In the genomic region with DNA sequence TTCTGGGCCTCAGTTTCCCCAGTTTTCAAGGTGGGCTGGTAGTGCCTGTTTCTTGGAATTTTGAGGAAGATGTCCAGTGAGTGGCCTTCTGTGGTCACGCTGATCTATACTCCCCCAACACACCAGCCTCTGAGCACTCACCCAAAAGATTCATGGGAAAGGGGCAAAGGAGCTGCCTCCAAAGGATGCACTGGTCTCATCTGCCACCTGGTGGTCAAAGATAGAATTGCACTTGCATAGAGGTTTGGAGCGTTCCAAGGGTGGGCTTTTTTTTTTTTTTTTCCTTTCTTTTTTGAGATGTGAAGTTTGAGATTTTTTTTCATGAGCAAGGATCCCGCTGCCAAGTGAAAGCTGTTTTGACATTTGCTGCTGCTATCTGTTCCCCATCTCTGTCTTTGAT, we compare ENCODE assay signal across 8 mouse cellular contexts. TPM values are rescaled to one million over a fixed set of nuclear protein-coding genes. Genes with fewer than 3 reads are reported as not detected.
DNase-seq lines count a peak whose midpoint lies in the region; ATAC-seq and TF ChIP-seq lines count a peak whose summit lies in the region.

No protein-coding gene starts in this region.

- no peaks in the 10 kb centered on the region for H3K36me3 ChIP-seq in heart, adult 2 months (ENCODE audit: control insufficient read depth, insufficient read depth, low read length)
- no peaks in the 10 kb centered on the region for H3K36me3 ChIP-seq in heart, embryonic 11.5 days (ENCODE audit: control insufficient read depth, insufficient read depth, low read length)
- H3K36me3 ChIP-seq in hindbrain, embryonic 11.5 days (ENCODE audit: control insufficient read depth, insufficient read depth, low read length): no peaks in the 10 kb centered on the region
- H3K36me3 ChIP-seq in midbrain, embryonic 14.5 days (ENCODE audit: control insufficient read depth, insufficient read depth, low read length): no peaks in the 10 kb centered on the region

- no peak; the same call in 1 of the 2 replicates for ATAC-seq in heart, embryonic 11.5 days (replicated peaks; ENCODE audit: insufficient number of reproducible peaks, low FRiP score, low TSS enrichment)
- ATAC-seq in hindbrain, embryonic 11.5 days (ENCODE audit: low FRiP score): no peak
- ATAC-seq in midbrain, embryonic 14.5 days (ENCODE audit: low FRiP score, low TSS enrichment): no peak

- no peak overlapping the region for H3K27ac ChIP-seq in heart, adult 2 months
- no peak overlapping the region for H3K27ac ChIP-seq in heart, embryonic 11.5 days (ENCODE audit: low read depth, low read length)
- H3K27ac ChIP-seq in hindbrain, embryonic 11.5 days (ENCODE audit: low read depth, low read length): no peak overlapping the region
- H3K27ac ChIP-seq in midbrain, embryonic 14.5 days (replicated peaks; ENCODE audit: low read depth, low read length): no peak overlapping the region

- H3K4me2 ChIP-seq in heart, embryonic 11.5 days: no peak overlapping the region
- no peak overlapping the region for H3K4me2 ChIP-seq in hindbrain, embryonic 11.5 days (replicated peaks; ENCODE audit: low read depth, low read length)
- no peak overlapping the region for H3K4me2 ChIP-seq in midbrain, embryonic 14.5 days (ENCODE audit: low read length)

- intact Hi-C loops in heart, adult 2 months (cut with DNase I): loop anchor here (1.0 to 5.0 kb wide), 4 partner anchors 21 to 391 kb away; no protein-coding TSS in a partner anchor
- intact Hi-C loops in left cerebral cortex, postnatal 14 days (cut with DNase I): loop anchor here (2.0 to 5.0 kb wide), 2 partner anchors 108 to 191 kb away; no protein-coding TSS in a partner anchor

- no peak for TF ChIP-seq POLR2A in heart, adult 2 months (IDR thresholded peaks at IDR 0.05; ENCODE audit: insufficient read depth, low read depth, low read length)

- WGBS in heart, adult 2 months: 1% methylated on average over 3 of the region's 3 CpGs
- WGBS in heart, embryonic 11.5 days (ENCODE audit: insufficient replicate concordance): 4% methylated on average over 3 of the region's 3 CpGs
- 4% methylated on average over 3 of the region's 3 CpGs for WGBS in hindbrain, embryonic 11.5 days
- 3% methylated on average over 3 of the region's 3 CpGs for WGBS in midbrain, embryonic 14.5 days

- TF ChIP-seq CTCF in heart, adult 2 months (IDR thresholded peaks at IDR 0.05): peak; percentile 97

- no peaks in the 10 kb centered on the region for H3K27me3 ChIP-seq in heart, adult 2 months (ENCODE audit: control insufficient read depth, insufficient read depth, low read length)
- H3K27me3 ChIP-seq in heart, embryonic 11.5 days (ENCODE audit: control insufficient read depth, insufficient read depth, low read length): no peaks in the 10 kb centered on the region; the same call in 1 of the 2 replicates
- H3K27me3 ChIP-seq in hindbrain, embryonic 11.5 days (ENCODE audit: control insufficient read depth, insufficient read depth, low read length): no peaks in the 10 kb centered on the region
- H3K27me3 ChIP-seq in midbrain, embryonic 14.5 days (ENCODE audit: control insufficient read depth, insufficient read depth, low read length): no peaks in the 10 kb centered on the region

- H3K4me1 ChIP-seq in heart, adult 2 months (ENCODE audit: control insufficient read depth, insufficient read depth, low read length): peaks cover 1% of the 10 kb centered on the region; the same call in 1 of the 2 replicates
- H3K4me1 ChIP-seq in heart, embryonic 11.5 days (ENCODE audit: control insufficient read depth, insufficient read depth, low read length): no peaks in the 10 kb centered on the region
- no peaks in the 10 kb centered on the region for H3K4me1 ChIP-seq in hindbrain, embryonic 11.5 days (replicated peaks; ENCODE audit: control insufficient read depth, insufficient read depth, low read length)
- H3K4me1 ChIP-seq in midbrain, embryonic 14.5 days (ENCODE audit: control insufficient read depth, insufficient read depth, low read length): no peaks in the 10 kb centered on the region

- no peak overlapping the region for H3K4me3 ChIP-seq in heart, adult 2 months
- no peak overlapping the region for H3K4me3 ChIP-seq in heart, embryonic 11.5 days (ENCODE audit: low read depth, low read length)
- no peak overlapping the region for H3K4me3 ChIP-seq in hindbrain, embryonic 11.5 days (ENCODE audit: low read depth, low read length)
- H3K4me3 ChIP-seq in midbrain, embryonic 14.5 days (replicated peaks; ENCODE audit: low read depth, low read length): no peak overlapping the region

- DNase-seq in heart, adult 2 months: peak; percentile 57 to 66
- peak; percentile 66 to 70 for DNase-seq in adrenal gland, adult 18-20 months (ENCODE audit: low spot score in 2 of 2)
- peak; percentile 92 for DNase-seq in embryo, embryonic 10.5 days (ENCODE audit: low spot score)
- peak; percentile 89 for DNase-seq in hindbrain, embryonic 11.5 days (ENCODE audit: low spot score)
- DNase-seq in left cerebral cortex, postnatal 14 days (ENCODE audit: low spot score in 2 of 2): peak; percentile 84 to 87
- DNase-seq in midbrain, embryonic 14.5 days: peak; percentile 93
- DNase-seq in spleen, postnatal 4 days (ENCODE audit: low spot score in 2 of 2): peak; percentile 69 to 87

- TF ChIP-seq EP300 in heart, adult 2 months (IDR thresholded peaks at IDR 0.05; ENCODE audit: insufficient read depth, low read depth, low read length): peak; percentile 85; the same call in 1 of the 2 replicates

- no peak overlapping the region for H3K9ac ChIP-seq in heart, adult 2 months (ENCODE audit: low read depth, low read length)
- no peak overlapping the region for H3K9ac ChIP-seq in heart, embryonic 11.5 days (ENCODE audit: low read depth, low read length)
- H3K9ac ChIP-seq in hindbrain, embryonic 11.5 days (ENCODE audit: low read depth, low read length): no peak overlapping the region
- H3K9ac ChIP-seq in midbrain, embryonic 14.5 days (replicated peaks; ENCODE audit: low read length): 0 out of 2 replicates have a peak overlapping the region, but pooled peaks have one; percentile 6

- no peaks in the 10 kb centered on the region for H3K79me2 ChIP-seq in heart, adult 2 months (replicated peaks; ENCODE audit: control insufficient read depth, insufficient read depth, low read length)

- no peaks in the 10 kb centered on the region for H3K9me3 ChIP-seq in heart, embryonic 11.5 days (replicated peaks; ENCODE audit: control insufficient read depth, low read length)
- no peaks in the 10 kb centered on the region for H3K9me3 ChIP-seq in hindbrain, embryonic 11.5 days (ENCODE audit: control insufficient read depth, low read length)
- H3K9me3 ChIP-seq in midbrain, embryonic 14.5 days (ENCODE audit: control insufficient read depth, low read length): no peaks in the 10 kb centered on the region

RNA-seq across cellular contexts. Expression of a gene that starts 10.8 kb away (rescaled TPM):
- under 1 TPM; 0.21 to 0.41 TPM for total RNA-seq in heart, adult 2 months (2021)
- 0.97 and 1.1 TPM in 2 replicates for polyA plus RNA-seq in heart, adult 2 months (2012; rRNA removed)
- 0.30 TPM in 1 of 2 replicates, not detected in the other for polyA plus RNA-seq in heart, embryonic 11.5 days (2014; fragmentation: Nextera tagmentation; extraction: Ambion mirVana)
- total RNA-seq in adrenal gland, adult 18-20 months (2021): 1 to 10 TPM in 1 of 2 experiments, under 1 TPM in 1; 0.33 to 1.1 TPM
- polyA plus RNA-seq in hindbrain, embryonic 11.5 days (2014; fragmentation: Nextera tagmentation; extraction: Ambion mirVana): 1.1 and 2.3 TPM in 2 replicates
- total RNA-seq in left cerebral cortex, postnatal 14 days (2021): 10 to 100 TPM; 44.8 to 49.1 TPM
- polyA plus RNA-seq in midbrain, embryonic 14.5 days (2014; fragmentation: Nextera tagmentation; extraction: Ambion mirVana): 4.3 and 4.9 TPM in 2 replicates

RNA-seq across cellular contexts. Expression of a gene that starts 28.9 kb away (rescaled TPM):
- total RNA-seq in heart, adult 2 months (2021): 10 to 100 TPM; 44.5 to 44.7 TPM
- polyA plus RNA-seq in heart, adult 2 months (2012; rRNA removed): 57.7 and 82.3 TPM in 2 replicates
- polyA plus RNA-seq in heart, embryonic 11.5 days (2014; fragmentation: Nextera tagmentation; extraction: Ambion mirVana): 37.4 and 46.4 TPM in 2 replicates
- 10 to 100 TPM; 46.9 to 62.8 TPM for total RNA-seq in adrenal gland, adult 18-20 months (2021)
- polyA plus RNA-seq in hindbrain, embryonic 11.5 days (2014; fragmentation: Nextera tagmentation; extraction: Ambion mirVana): 91.7 and 98.9 TPM in 2 replicates
- total RNA-seq in left cerebral cortex, postnatal 14 days (2021): 10 to 100 TPM; 50.4 to 51.0 TPM
- polyA plus RNA-seq in midbrain, embryonic 14.5 days (2014; fragmentation: Nextera tagmentation; extraction: Ambion mirVana): 72.5 and 81.4 TPM in 2 replicates

RNA-seq across cellular contexts. Expression of a gene that starts 33.4 kb away (rescaled TPM):
- not detected for total RNA-seq in heart, adult 2 months (2021)
- 0.10 TPM in 1 of 2 replicates, not detected in the other for polyA plus RNA-seq in heart, adult 2 months (2012; rRNA removed)
- polyA plus RNA-seq in heart, embryonic 11.5 days (2014; fragmentation: Nextera tagmentation; extraction: Ambion mirVana): 0.15 and 0.23 TPM in 2 replicates
- not detected for total RNA-seq in adrenal gland, adult 18-20 months (2021)
- 1.9 and 3.6 TPM in 2 replicates for polyA plus RNA-seq in hindbrain, embryonic 11.5 days (2014; fragmentation: Nextera tagmentation; extraction: Ambion mirVana)
- 1 to 10 TPM in 1 of 2 experiments, under 1 TPM in 1; 0.92 to 1.1 TPM for total RNA-seq in left cerebral cortex, postnatal 14 days (2021)
- not detected in 2 replicates for polyA plus RNA-seq in midbrain, embryonic 14.5 days (2014; fragmentation: Nextera tagmentation; extraction: Ambion mirVana)

RNA-seq across cellular contexts. Expression of a gene that starts 40.6 kb away (rescaled TPM):
- total RNA-seq in heart, adult 2 months (2021): 10 to 100 TPM in 1 of 2 experiments, 1 to 10 TPM in 1; 9.2 to 18.9 TPM
- polyA plus RNA-seq in heart, adult 2 months (2012; rRNA removed): 27.0 and 38.7 TPM in 2 replicates
- 9.0 and 14.2 TPM in 2 replicates for polyA plus RNA-seq in heart, embryonic 11.5 days (2014; fragmentation: Nextera tagmentation; extraction: Ambion mirVana)
- 10 to 100 TPM; 20.4 to 23.7 TPM for total RNA-seq in adrenal gland, adult 18-20 months (2021)
- 5.6 and 6.2 TPM in 2 replicates for polyA plus RNA-seq in hindbrain, embryonic 11.5 days (2014; fragmentation: Nextera tagmentation; extraction: Ambion mirVana)
- 10 to 100 TPM; 27.4 to 29.3 TPM for total RNA-seq in left cerebral cortex, postnatal 14 days (2021)
- 7.1 and 7.6 TPM in 2 replicates for polyA plus RNA-seq in midbrain, embryonic 14.5 days (2014; fragmentation: Nextera tagmentation; extraction: Ambion mirVana)
